Mouse (Mus musculus) forebrain, postnatal 0 days (tissue): ENCODE measurements around the gene Csde1. TPM values are rescaled to one million over a fixed set of nuclear protein-coding genes. Genes with fewer than 3 reads are reported as not detected.
A peak's percentile ranks its signal among the peaks of the same experiment; 100 is the strongest.

Source experiments
- ATAC-seq: fragments of 200-750 bp; cut with Nextera tagmentation; 2 replicates; pipeline ENCODE4 v1.8.0; 2017; ENCODE audit warnings: mild to moderate bottlenecking, moderate library complexity
- DNase-seq: peaks from one replicate; pipeline ENCODE4 v3.0.0-alpha.2; 2015
- H3K27ac ChIP-seq: fragments of 300-500 bp; sonication (generic); 2 replicates; pipeline ENCODE4 v1.5.1; 2014; ENCODE audit warnings: low read depth, mild to moderate bottlenecking, antibody characterized with exemption, low read length, moderate library complexity, mixed read lengths
- H3K27me3 ChIP-seq: fragments of 300-500 bp; sonication (generic); 2 replicates; pipeline ENCODE4 v1.6.1; 2014; ENCODE audit warnings: mild to moderate bottlenecking, low read length, mixed read lengths; ENCODE audit not compliant: insufficient read depth
- H3K36me3 ChIP-seq: fragments of 300-500 bp; sonication (generic); 2 replicates; pipeline ENCODE4 v1.6.1; 2014; ENCODE audit warnings: mild to moderate bottlenecking, moderate library complexity; ENCODE audit not compliant: insufficient read depth
- H3K4me1 ChIP-seq: fragments of 300-500 bp; sonication (generic); 2 replicates; pipeline ENCODE4 v1.6.1; 2014; ENCODE audit warnings: antibody characterized with exemption; ENCODE audit not compliant: insufficient read depth
- H3K4me2 ChIP-seq: fragments of 300-500 bp; sonication (generic); 2 replicates; pipeline ENCODE4 v1.6.1; 2014; ENCODE audit warnings: low read depth, mild to moderate bottlenecking, moderate library complexity
- H3K4me3 ChIP-seq: fragments of 300-500 bp; sonication (generic); 2 replicates; pipeline ENCODE4 v1.5.1; 2014; ENCODE audit warnings: low read depth, low read length, mixed read lengths
- H3K9ac ChIP-seq: fragments of 300-500 bp; sonication (generic); 2 replicates; pipeline ENCODE4 v1.6.1; 2014; ENCODE audit warnings: mild to moderate bottlenecking
- H3K9me3 ChIP-seq: fragments of 300-500 bp; sonication (generic); 2 replicates; pipeline ENCODE4 v1.6.1; 2016; ENCODE audit warnings: low read length
- CTCF ChIP-seq: sonication (generic); IDR thresholded peaks from 2 replicates; pipeline ENCODE4 v1.5.1; 2016; ENCODE audit warnings: antibody characterized with exemption, control low read depth, low read depth
- WGBS: fragments of 180-500 bp; shearing (Covaris S2); extraction: QIAGEN DNeasy Blood & Tissue Kit; methylation state at CpG from one replicate; pipeline ENCODE4 v1.1.7; 2014; 5-methylcytosine and 5-hydroxymethylcytosine counted together
- polyA plus RNA-seq: library from polyadenylated mRNA; unstranded; fragments of >200 nt; fragmentation: Nextera tagmentation; extraction: Ambion mirVana; gene quantifications from 2 replicates; pipeline ENCODE4 v1.2.1, GENCODE M21; 2015
- total RNA-seq: library from RNA; depleted of rRNA; stranded (reverse); fragments of >200 nt; gene quantifications from 2 replicates; pipeline ENCODE4 v1.2.3, GENCODE M21; 2014

Gene Csde1
- total and polyA plus RNA-seq, 2 experiments from 2014 or later, result 315 to 341 TPM

DNA sequence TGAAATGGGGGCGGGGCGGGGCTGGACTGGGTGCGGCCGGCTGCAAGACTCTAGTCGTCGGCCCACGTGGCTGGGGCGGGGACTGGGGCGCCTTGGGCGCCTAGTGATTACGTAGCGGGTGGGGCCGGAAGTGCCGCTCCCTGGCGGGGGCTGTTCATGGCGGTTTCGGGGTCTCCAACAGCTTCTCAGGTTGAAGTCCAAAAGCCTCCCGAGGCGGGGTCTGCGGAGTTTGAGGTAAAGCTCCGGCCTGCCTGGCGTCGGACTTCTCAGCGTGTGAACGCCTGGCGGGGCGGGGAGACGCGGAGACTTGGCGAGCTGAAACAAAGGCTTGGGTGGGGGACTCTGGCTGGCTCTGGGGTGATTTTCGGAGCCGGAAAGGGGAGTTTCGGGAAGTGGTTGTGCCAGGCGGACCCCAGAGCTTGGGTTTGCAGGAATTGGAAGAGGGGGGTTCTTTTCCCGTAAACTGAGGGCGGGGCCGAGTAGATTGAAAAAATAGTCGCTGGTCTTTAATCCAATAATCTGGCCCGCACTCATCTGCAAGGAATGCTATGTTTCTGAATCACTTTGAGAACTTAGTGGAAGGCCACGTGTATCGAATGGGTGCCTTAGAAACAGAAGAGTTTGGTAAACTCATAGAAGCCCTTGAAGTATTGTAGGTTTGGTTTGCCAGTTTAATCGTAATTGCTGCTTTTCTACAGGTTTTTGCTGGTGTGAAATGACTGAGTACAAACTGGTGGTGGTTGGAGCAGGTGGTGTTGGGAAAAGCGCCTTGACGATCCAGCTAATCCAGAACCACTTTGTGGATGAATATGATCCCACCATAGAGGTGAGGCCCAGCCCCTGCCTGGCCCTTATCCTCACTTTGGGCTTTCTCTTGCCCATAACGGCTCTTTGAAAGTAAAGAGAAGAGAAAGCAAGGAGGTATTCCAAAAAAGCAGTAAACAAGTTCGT lies 38.3 kb downstream of the Csde1 start, which contains the start of gene Nras:
Nras (plus strand) TSS at position 79 of the 951 bp plus-strand sequence.
- Histone ChIP-seq H3K9me3 (no peaks in the 10 kb centered on the region), H3K27me3 (no peaks in the 10 kb centered on the region), H3K4me1 (peaks cover 7% of the 10 kb centered on the region; the same call in 1 of the 2 replicates), H3K4me3 (peak within 1 kb of the TSS; percentile 78), H3K9ac (peak within 1 kb of the TSS; percentile 81), H3K27ac (peak within 1 kb of the TSS; percentile 96), H3K4me2 (peak within 1 kb of the TSS; percentile 67), H3K36me3 (peaks cover 54% of the 10 kb centered on the region)
- DNase-seq (peak; percentile 97), ATAC-seq (peak; percentile 99)
- no peak for TF ChIP-seq CTCF
- WGBS, result 4% methylated on average over 46 of the region's 46 CpGs

GRCm38 (mm10) chr3:103066927-103067326 lies 46.7 kb downstream of the Csde1 start:
- Histone ChIP-seq H3K9ac (no peak overlapping the region), H3K4me3 (no peak overlapping the region), H3K4me1 (no peaks in the 10 kb centered on the region), H3K4me2 (no peak overlapping the region), H3K27me3 (no peaks in the 10 kb centered on the region), H3K36me3 (peaks cover 56% of the 10 kb centered on the region), H3K27ac (no peak overlapping the region), H3K9me3 (no peaks in the 10 kb centered on the region)
- TF ChIP-seq CTCF, result no peak
- ATAC-seq (no peak), DNase-seq (no peak)
- WGBS, result 90% methylated on average over 8 of the region's 8 CpGs

DNA sequence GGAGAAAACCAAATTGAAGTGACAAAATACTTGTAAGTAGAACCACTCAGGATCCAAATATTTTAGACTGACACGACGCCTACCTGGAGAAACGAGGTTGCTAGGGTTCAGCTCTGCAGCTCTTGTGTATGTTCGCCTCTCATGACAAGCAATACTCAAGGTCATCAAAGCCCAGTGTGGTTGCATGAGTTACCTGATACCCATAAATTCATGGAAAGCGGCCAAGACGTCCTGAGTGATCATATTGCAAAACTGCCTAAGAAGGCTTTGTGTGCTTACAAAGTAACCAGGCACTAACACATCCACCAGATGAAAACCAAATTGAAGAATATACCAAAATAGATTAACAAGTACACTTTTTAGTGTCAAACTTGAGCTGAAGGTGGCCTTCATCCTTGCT lies 48.7 kb downstream of the Csde1 start:
- no peaks in the 10 kb centered on the region for H3K4me1 ChIP-seq
- 95% methylated on average over 6 of the region's 6 CpGs for WGBS
- DNase-seq (no peak), ATAC-seq (no peak)
- H3K27ac ChIP-seq, result no peak overlapping the region
- H3K4me3 ChIP-seq, result no peak overlapping the region
- no peaks in the 10 kb centered on the region for H3K27me3 ChIP-seq
- TF ChIP-seq CTCF, result no peak
- no peak overlapping the region for H3K4me2 ChIP-seq
- H3K36me3 ChIP-seq, result peaks cover 38% of the 10 kb centered on the region
- H3K9ac ChIP-seq, result no peak overlapping the region
- no peaks in the 10 kb centered on the region for H3K9me3 ChIP-seq

GRCm38 (mm10) chr3:103073771-103074170 lies 53.5 kb downstream of the Csde1 start, which contains the start of gene Ampd1:
TSS of gene Ampd1 (plus strand) at chr3:103074014.
- DNase-seq (no peak), ATAC-seq (no peak)
- Histone ChIP-seq H3K36me3 (peaks cover 7% of the 10 kb centered on the region; the same call in 1 of the 2 replicates), H3K4me2 (no peak within 1 kb of the TSS), H3K4me1 (no peaks in the 10 kb centered on the region), H3K4me3 (no peak within 1 kb of the TSS), H3K27me3 (no peaks in the 10 kb centered on the region), H3K9me3 (no peaks in the 10 kb centered on the region), H3K27ac (no peak within 1 kb of the TSS), H3K9ac (no peak within 1 kb of the TSS)
- 79% methylated on average over 5 of the region's 5 CpGs for WGBS
- no peak for TF ChIP-seq CTCF

DNA sequence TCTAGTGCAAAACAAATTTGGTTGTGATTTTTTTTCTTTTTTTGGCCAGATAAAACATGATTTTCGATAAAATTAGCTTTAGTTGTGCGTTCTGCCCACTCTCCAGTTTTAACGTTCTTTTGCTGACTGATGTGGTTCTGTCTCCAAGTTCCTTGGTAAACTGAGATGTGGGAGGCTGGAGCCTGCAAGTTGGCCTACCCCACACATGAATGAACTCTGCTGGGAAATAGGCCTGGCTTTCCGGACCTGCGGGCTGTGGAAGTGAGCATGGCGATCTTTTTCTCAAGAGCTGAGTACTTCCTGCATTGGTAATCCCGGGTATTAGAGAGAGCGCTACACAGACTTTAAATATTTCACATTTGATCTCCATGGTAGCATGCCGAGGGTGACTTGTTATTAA lies 55.6 kb downstream of the Csde1 start:
- no peak for TF ChIP-seq CTCF
- ATAC-seq, result no peak
- Histone ChIP-seq H3K9ac (no peak overlapping the region), H3K27ac (no peak overlapping the region), H3K36me3 (no peaks in the 10 kb centered on the region), H3K9me3 (no peaks in the 10 kb centered on the region), H3K4me2 (no peak overlapping the region), H3K4me1 (no peaks in the 10 kb centered on the region), H3K27me3 (no peaks in the 10 kb centered on the region), H3K4me3 (no peak overlapping the region)
- no peak for DNase-seq
- WGBS, result 92% methylated on average over 9 of the region's 9 CpGs

GRCm38 (mm10) chr3:103076476-103076875 lies 56.2 kb downstream of the Csde1 start:
- ATAC-seq, result no peak
- H3K9ac ChIP-seq, result no peak overlapping the region
- H3K36me3 ChIP-seq, result no peaks in the 10 kb centered on the region
- no peak overlapping the region for H3K27ac ChIP-seq
- 90% methylated on average over 9 of the region's 9 CpGs for WGBS
- H3K27me3 ChIP-seq, result no peaks in the 10 kb centered on the region
- H3K4me2 ChIP-seq, result no peak overlapping the region
- DNase-seq, result no peak
- H3K4me3 ChIP-seq, result no peak overlapping the region
- no peaks in the 10 kb centered on the region for H3K9me3 ChIP-seq
- H3K4me1 ChIP-seq, result no peaks in the 10 kb centered on the region
- TF ChIP-seq CTCF, result no peak

DNA sequence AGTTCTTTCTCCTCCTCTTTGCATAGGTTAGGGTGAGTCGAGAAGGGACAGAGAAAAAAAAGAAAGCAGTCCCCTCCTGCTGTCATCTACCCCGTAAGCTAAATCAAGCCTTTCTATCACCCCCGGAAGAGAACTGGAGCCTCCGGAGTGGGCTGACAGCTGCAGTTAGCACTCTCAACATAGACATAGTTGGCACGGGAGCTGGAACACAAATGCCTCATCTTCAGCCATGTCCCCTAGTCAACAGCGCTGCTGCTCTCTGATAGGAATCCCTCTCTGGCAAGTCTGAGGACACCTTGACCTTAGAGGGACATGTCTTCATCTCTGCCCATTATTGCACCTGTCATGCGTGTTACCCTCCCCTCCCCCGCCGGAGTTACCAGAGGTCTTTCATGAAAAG lies 59.1 kb downstream of the Csde1 start:
- Histone ChIP-seq H3K4me3 (no peak overlapping the region), H3K9ac (no peak overlapping the region), H3K27me3 (no peaks in the 10 kb centered on the region), H3K4me1 (no peaks in the 10 kb centered on the region), H3K9me3 (no peaks in the 10 kb centered on the region), H3K36me3 (no peaks in the 10 kb centered on the region), H3K27ac (no peak overlapping the region), H3K4me2 (no peak overlapping the region)
- TF ChIP-seq CTCF, result no peak
- no peak for ATAC-seq
- no peak for DNase-seq
- 84% methylated on average over 9 of the region's 9 CpGs for WGBS
